Mouse (Mus musculus): ENCODE results near the gene Zfp82.
"Not testable (repeated sequence)": the region's sequence is repeated elsewhere in the genome, so short reads cannot be mapped to it uniquely, and the experiment has no call there.

The Zfp82 gene

GRCm38 (mm10) chr7:30072146-30073028 is at the start of gene Zfp82:
TSS of gene Zfp82 (minus strand) at chr7:30072900.
- DNase-seq (ENCODE audit: low read depth) = peak; percentile 90

DNA sequence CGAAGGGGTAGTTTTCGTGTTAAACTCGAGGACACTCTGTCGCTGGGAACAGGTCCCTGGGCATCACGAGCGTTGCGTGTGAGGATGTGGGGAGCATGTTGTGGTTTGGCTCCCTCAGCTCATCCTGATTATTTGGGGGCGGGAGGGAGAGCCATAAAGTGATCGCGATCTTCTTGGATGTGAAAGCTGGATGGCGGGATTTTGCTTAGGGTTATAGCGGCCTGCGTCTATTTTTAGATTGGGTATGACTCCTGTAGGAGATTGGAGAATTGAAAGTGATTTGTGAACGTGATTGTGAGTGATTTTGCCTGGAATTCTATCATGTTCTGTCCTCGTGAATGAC is 49.5 kb upstream of the Zfp82 start:
- no peak for DNase-seq (ENCODE audit: low read depth)

DNA sequence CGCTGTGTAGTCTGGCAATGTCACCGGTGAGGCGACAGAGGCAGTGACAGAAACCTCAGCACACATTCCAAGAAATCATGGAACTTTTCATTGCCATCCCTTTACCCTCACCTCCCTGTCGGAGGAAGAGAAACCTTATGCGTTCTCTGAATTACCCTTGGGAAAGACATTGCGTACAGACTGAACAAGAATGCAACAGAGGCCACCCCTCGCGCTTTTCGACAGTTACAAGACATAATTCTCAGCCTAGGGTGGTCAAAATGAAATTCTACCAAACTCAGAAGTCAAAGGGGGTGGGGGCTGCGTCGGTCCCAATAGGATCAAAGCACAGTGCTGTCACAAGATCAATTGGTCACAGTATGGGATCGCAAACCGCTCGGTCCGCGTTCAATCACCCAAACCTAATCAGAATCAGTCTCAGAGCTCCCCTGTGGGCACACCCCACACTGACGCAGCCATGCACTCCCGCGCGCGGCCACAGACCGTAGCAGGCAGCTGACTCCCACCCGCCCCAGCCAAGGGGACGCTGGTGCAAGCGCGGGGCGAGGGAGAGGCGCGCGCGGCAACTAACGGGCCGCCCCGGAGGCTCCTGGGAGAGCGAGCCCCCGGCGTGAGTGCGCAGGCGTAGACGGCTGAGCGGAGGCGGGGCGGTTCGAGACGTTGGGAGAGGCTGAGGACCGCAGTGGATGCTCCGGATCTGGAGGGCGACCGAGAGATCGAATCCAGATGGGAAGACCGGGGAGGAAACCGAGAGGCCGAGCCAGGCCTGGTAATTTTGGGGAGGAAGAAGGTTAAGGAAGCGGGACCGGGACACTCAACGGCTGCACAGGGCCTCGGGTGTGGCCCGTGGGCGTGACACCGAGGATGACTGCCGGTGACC is 48.8 kb upstream of the Zfp82 start, which contains the start of gene Zfp382:
Zfp382 (plus strand) TSS at position 635 of the 880 bp plus-strand sequence.
- DNase-seq (ENCODE audit: low read depth) = peak; percentile 94

DNA sequence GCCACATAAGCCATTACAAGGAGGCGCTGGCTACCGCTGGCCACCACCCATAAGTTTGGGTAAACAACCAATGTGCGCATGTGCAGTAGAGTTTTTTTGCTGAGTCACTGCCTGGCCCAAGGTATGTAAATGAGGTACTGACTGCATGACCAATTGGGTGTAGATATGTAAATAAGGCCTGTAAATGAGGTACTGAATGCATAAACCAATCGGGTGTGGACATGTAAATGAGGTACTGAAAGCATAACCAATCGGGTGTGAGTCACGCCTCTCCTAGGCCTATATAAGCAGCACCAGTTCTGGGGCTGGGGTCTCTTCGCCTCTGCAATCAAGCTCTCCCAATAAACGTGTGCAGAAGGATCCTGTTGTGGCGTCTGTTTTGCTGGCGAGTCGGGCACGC is 45.2 kb upstream of the Zfp82 start:
- not testable (repeated sequence) for DNase-seq (ENCODE audit: low read depth)

- no peak for DNase-seq (ENCODE audit: low read depth)
Observed at GRCm38 (mm10) chr7:30116076-30116475, 43.4 kb upstream of the Zfp82 start.

DNA sequence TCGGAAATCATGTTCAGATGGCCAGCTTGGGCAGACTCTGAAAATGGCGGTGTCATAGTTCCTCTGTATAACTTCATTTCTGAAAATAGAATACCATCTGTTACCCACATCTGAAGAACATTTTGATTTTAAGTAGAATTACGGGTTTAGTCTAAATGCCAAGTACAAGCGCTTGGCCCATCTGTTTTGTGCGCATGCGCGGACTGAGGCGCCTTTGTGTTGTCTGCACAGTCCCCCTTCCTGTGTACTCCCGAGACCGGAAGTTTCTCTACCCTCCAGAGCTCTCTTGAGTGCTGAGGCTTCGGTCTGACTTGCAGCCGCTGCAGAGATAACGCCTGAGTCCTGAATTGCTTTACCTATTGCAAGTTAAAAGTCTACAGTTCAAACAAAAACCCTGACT is 26.6 kb upstream of the Zfp82 start:
- peak; percentile 95 for DNase-seq (ENCODE audit: low read depth)

GRCm38 (mm10) chr7:30095551-30096125 is 22.9 kb upstream of the Zfp82 start:
- peak; percentile 51 for DNase-seq (ENCODE audit: low read depth)

GRCm38 (mm10) chr7:30094646-30095429 is 22.1 kb upstream of the Zfp82 start, which contains the start of gene Zfp260:
TSS of gene Zfp260 (plus strand) at chr7:30094777.
- peak; percentile 96 for DNase-seq (ENCODE audit: low read depth)

GRCm38 (mm10) chr7:30093918-30094415 is 21.3 kb upstream of the Zfp82 start:
- peak; percentile 29 for DNase-seq (ENCODE audit: low read depth)

DNA sequence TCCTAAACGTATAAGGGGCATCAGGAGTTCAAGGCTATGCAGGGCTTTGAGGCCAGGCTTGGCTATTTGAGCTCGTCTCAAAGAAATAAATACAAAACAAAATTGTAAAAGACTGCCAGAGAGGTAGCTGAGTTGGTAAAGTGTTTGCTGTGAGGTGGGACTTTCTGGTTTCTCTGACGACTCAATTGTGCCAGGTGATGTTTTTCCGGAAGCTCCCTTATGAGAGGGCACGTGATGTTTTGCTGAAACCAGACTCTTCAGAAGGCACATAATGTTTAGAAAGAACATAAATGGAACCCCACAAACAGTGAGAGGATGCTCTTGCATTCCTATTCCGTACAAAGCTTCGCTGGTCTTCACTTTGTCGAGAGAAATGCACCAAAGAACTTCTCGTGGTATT is 20.0 kb upstream of the Zfp82 start:
- peak; percentile 70 for DNase-seq (ENCODE audit: low read depth)

- peak; percentile 81 for DNase-seq (ENCODE audit: low read depth)
Observed at GRCm38 (mm10) chr7:30090970-30091585, 18.4 kb upstream of the Zfp82 start.

DNA sequence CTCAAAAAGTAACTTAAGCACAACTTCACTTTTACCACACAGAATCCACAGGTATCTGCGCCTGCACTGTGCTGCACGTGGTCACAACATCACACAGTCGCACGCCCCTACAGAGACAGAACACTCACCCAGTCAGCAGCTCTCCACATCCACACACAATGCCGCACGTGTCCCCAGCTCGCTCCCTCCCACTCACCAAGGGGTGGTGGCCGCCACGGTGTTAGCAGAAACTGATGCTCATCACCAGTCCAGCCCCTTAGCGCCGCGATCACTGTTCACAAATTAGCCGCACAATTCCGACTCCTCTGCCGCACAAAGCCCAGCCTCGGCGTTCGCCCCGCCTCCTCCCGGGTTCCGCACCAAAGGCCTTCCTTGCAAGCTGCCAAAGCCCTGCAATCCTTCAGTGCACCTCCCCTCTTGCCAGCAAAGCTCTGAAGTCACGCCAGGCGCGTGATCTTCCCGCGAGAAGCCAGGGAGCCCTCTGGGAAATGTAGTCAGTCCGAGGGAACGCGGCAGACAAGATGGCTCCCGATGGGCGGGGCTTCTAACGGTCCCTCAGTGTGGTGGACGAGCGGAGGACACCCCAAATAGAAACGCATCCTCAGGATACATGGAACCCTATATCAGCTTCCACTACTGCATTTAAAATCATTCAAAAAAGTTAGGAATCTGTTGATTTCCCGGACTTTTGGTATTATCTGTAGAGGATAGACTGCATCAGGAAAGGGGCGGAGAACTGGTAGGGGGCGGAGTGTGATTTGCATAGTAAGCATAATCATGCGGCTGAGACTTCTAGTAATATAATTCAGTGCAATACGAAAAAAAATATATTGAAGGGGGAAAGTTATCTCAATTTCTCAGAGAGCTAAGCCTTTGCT is 17.6 kb upstream of the Zfp82 start, which contains the start of the genes Gm26920 and Zfp566:
Gm26920 (minus strand) TSS at position 319 of the 878 bp plus-strand sequence.
Zfp566 (minus strand) TSS at position 436 of the 878 bp plus-strand sequence.
- DNase-seq (ENCODE audit: low read depth) = peak; percentile 99

- DNase-seq (ENCODE audit: low read depth) = peak; percentile 20
Observed at GRCm38 (mm10) chr7:30089405-30089804, 16.7 kb upstream of the Zfp82 start.

DNA sequence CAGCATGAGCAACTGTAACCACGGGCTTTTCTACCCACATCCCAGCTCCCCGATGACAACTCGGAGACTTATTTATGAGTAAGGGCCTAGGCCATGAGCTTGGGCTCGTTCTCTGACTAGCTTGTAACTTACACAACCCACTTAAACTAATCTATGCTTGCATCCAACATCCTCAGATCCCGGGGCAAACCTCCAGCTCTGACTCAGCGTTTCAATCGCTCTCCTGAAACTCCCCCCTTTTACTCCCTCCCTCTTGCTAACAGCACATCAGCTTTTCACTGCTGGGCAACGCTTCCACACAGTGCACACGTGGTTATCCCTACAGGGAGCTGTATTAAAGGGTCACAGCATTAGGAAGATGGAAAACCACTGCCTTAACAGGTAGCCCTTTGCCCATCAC is 13.8 kb upstream of the Zfp82 start:
- DNase-seq (ENCODE audit: low read depth) = no peak

- no peak for DNase-seq (ENCODE audit: low read depth)
Observed at GRCm38 (mm10) chr7:30064622-30065021, 8.1 kb downstream of the Zfp82 start.

DNA sequence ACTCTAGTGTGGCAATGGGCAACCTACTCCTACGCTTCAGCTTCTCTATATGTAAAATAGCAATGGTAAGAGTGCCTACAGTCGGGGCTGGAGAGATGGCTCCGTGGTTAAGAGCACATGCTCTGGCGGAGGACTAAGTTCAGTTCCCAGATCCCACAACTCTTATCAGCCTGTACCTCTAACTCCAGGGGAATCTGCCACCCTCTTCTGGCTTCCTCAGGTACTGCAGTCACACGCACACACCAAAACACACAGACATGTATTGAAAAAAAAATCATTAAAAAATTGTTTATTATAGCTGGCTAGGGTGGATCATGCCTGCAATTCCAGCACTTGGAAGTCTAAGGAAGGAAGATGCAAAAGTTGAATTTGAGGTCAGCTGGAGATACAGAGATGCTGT is 10.2 kb downstream of the Zfp82 start:
- DNase-seq (ENCODE audit: low read depth) = peak; percentile 49

DNA sequence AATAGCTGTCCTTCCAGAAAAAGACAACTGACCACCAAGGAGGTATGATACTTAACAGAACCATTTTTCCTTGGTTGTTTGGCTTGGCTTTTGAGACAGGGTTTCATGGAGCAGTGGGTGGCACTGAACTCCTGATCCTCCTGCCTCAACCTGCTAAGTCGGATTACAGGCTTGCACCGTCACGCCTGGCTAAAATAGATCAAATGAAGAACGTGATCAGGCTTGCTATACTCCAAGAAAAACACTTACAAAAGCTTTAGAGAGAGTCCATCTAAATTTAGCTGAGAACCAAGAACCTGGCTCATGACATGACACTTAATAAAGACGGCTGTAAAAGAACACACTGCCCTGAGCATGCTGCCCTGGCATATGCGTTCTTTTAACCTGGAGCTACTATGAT is 12.4 kb downstream of the Zfp82 start:
- no peak for DNase-seq (ENCODE audit: low read depth)

DNA sequence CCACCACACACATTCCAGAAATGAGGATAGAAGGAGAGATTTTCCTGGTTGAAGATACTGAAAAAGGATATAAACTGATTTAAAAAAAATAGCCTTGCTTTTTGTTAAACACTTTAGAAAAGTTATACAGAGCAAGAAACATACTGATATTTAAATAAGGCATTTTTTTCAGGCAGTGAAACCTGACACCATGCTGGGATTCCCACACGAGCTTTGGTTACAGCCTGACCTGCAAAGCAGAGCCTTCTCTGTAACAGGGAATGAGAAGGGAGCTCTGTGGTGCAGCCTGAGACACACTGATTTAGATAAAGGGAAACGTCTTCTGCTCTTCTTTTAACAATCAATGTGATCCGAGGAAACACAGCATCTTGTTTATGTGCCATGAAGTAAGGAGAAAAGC is 19.1 kb downstream of the Zfp82 start:
- DNase-seq (ENCODE audit: low read depth) = no peak

- DNase-seq (ENCODE audit: low read depth) = peak; percentile 92
Observed at GRCm38 (mm10) chr7:30050882-30051548, 21.7 kb downstream of the Zfp82 start, which contains the start of gene Zfp14. TSS of gene Zfp14 (minus strand) at chr7:30051380.
